ENCODE assay signal across 15 mouse cellular contexts in the genomic region with DNA sequence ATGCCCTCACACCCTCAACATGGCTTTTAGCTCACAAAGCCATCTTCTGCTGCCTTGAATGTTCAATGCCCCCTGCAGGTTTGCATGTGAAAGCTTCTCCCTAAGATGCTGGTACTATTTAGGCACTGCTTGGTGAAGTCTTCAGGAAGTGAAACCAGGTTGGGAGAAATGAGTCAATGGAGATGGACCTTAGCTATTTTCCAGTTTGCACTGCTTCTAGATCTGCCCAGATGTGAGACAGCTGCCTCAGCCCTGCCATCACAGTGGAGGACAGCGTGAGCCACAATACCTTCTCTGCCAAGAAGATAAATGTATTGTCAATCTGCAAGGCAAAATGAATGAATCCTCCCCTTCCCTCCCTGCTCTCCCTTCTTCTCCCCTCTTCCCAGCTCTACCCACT.
DNase-seq lines count a peak whose midpoint lies in the region; ATAC-seq and TF ChIP-seq lines count a peak whose summit lies in the region.
"Had no signal": no experiment of that assay in that cellular context is flagged by ENCODE, and none has a peak within 500 bp of the region (broad histone marks: within the 10 kb centered on the region; RNA-seq: fewer than 3 reads in every experiment).

No protein-coding gene starts in this region.

- peak; percentile 17; the same call in 1 of the 2 replicates for TF ChIP-seq CTCF in liver, postnatal 0 days (IDR thresholded peaks at IDR 0.05; ENCODE audit: low read depth)
- no peak for TF ChIP-seq CTCF in forebrain, postnatal 0 days (IDR thresholded peaks at IDR 0.05; ENCODE audit: low read depth)

- no peak for TF ChIP-seq EP300 in liver, postnatal 0 days (IDR thresholded peaks at IDR 0.05; ENCODE audit: low read depth)

- DNase-seq in heart, postnatal 36 days = no peak
- no peak for DNase-seq in liver, postnatal 0 days
- DNase-seq in liver, embryonic 11.5 days (ENCODE audit: low spot score) = no peak
- DNase-seq in thymus, postnatal 14 days = no peak
- DNase-seq in forebrain, postnatal 0 days = no peak
- DNase-seq: cerebellum, adult 8-10 months; embryo, embryonic 11 days; kidney, postnatal 25 days; liver; right cerebral cortex, postnatal 4 days had no signal

- no peaks in the 10 kb centered on the region for H3K27me3 ChIP-seq in heart, embryonic 11.5 days (ENCODE audit: control insufficient read depth, insufficient read depth, low read length)
- H3K27me3 ChIP-seq in liver, postnatal 0 days (ENCODE audit: insufficient read depth, low read length) = no peaks in the 10 kb centered on the region
- H3K27me3 ChIP-seq in liver, embryonic 11.5 days (replicated peaks; ENCODE audit: control insufficient read depth, insufficient read depth, low read length) = no peaks in the 10 kb centered on the region
- no peaks in the 10 kb centered on the region for H3K27me3 ChIP-seq in forebrain, postnatal 0 days (ENCODE audit: insufficient read depth, low read length)

- no peak overlapping the region for H3K4me2 ChIP-seq in heart, embryonic 11.5 days
- no peak overlapping the region for H3K4me2 ChIP-seq in liver, postnatal 0 days (ENCODE audit: low read depth, low read length)
- no peak overlapping the region for H3K4me2 ChIP-seq in liver, embryonic 11.5 days
- H3K4me2 ChIP-seq in forebrain, postnatal 0 days (ENCODE audit: low read depth) = no peak overlapping the region

- no peak overlapping the region for H3K9ac ChIP-seq in heart, embryonic 11.5 days (ENCODE audit: low read depth, low read length)
- H3K9ac ChIP-seq in liver, postnatal 0 days (replicated peaks) = no peak overlapping the region
- no peak overlapping the region for H3K9ac ChIP-seq in liver, embryonic 11.5 days (ENCODE audit: low read depth, low read length)
- H3K9ac ChIP-seq in forebrain, postnatal 0 days = no peak overlapping the region

- peaks cover 17% of the 10 kb centered on the region for H3K4me1 ChIP-seq in heart, embryonic 11.5 days (ENCODE audit: control insufficient read depth, insufficient read depth, low read length)
- H3K4me1 ChIP-seq in liver, postnatal 0 days (ENCODE audit: insufficient read depth) = peaks cover 3% of the 10 kb centered on the region
- H3K4me1 ChIP-seq in liver, embryonic 11.5 days (replicated peaks; ENCODE audit: control insufficient read depth, insufficient read depth, low read length) = peaks cover 3% of the 10 kb centered on the region; the same call in 1 of the 2 replicates
- H3K4me1 ChIP-seq in forebrain, postnatal 0 days (ENCODE audit: insufficient read depth) = no peaks in the 10 kb centered on the region

- WGBS in heart, embryonic 11.5 days (ENCODE audit: insufficient replicate concordance) = 50% methylated on average over 1 of the region's 1 CpGs
- 85% methylated on average over 1 of the region's 1 CpGs for WGBS in liver, postnatal 0 days (ENCODE audit: insufficient replicate concordance)
- 80% methylated on average over 1 of the region's 1 CpGs for WGBS in liver, embryonic 11.5 days
- WGBS in forebrain, postnatal 0 days = 100% methylated on average over 1 of the region's 1 CpGs

- H3K9me3 ChIP-seq in heart, embryonic 11.5 days (replicated peaks; ENCODE audit: control insufficient read depth, low read length) = no peaks in the 10 kb centered on the region
- no peaks in the 10 kb centered on the region for H3K9me3 ChIP-seq in liver, postnatal 0 days (ENCODE audit: low read length)
- no peaks in the 10 kb centered on the region for H3K9me3 ChIP-seq in liver, embryonic 11.5 days (ENCODE audit: control insufficient read depth, low read length)
- H3K9me3 ChIP-seq in forebrain, postnatal 0 days (ENCODE audit: low read length) = no peaks in the 10 kb centered on the region
- H3K9me3 ChIP-seq: hindbrain, embryonic 10.5 days had no signal

- intact Hi-C loops in heart, postnatal 36 days (cut with DNase I) = loop anchor here (10.0 kb wide), 3 partner anchors 155 to 605 kb away; no protein-coding TSS in a partner anchor

- ATAC-seq in heart, embryonic 11.5 days (replicated peaks; ENCODE audit: insufficient number of reproducible peaks, low FRiP score, low TSS enrichment) = no peak
- ATAC-seq in liver, postnatal 0 days = no peak
- ATAC-seq in liver, embryonic 11.5 days (replicated peaks; ENCODE audit: low FRiP score) = no peak
- ATAC-seq in common myeloid progenitor, adult 5-6 weeks (replicated peaks; ENCODE audit: low read depth, poor library complexity, severe bottlenecking) = 0 out of 2 replicates have a peak, but pooled peaks have one; percentile 22
- ATAC-seq in megakaryocyte progenitor cell, adult 5-6 weeks (replicated peaks; ENCODE audit: poor library complexity) = peak; percentile 55
- no peak for ATAC-seq in forebrain, postnatal 0 days
- ATAC-seq: activated CD4-positive, CD25-positive, alpha-beta regulatory T cell, adult 4 months had no signal

- no peaks in the 10 kb centered on the region for H3K36me3 ChIP-seq in heart, embryonic 11.5 days (ENCODE audit: control insufficient read depth, insufficient read depth, low read length)
- H3K36me3 ChIP-seq in liver, postnatal 0 days (replicated peaks; ENCODE audit: insufficient read depth, low read length) = no peaks in the 10 kb centered on the region
- no peaks in the 10 kb centered on the region for H3K36me3 ChIP-seq in liver, embryonic 11.5 days (ENCODE audit: control insufficient read depth, insufficient read depth, low read length)
- no peaks in the 10 kb centered on the region for H3K36me3 ChIP-seq in forebrain, postnatal 0 days (ENCODE audit: insufficient read depth)
- H3K36me3 ChIP-seq: hindbrain, embryonic 10.5 days had no signal

- peak overlapping the region; percentile 70 for H3K27ac ChIP-seq in heart, embryonic 11.5 days (ENCODE audit: low read depth, low read length)
- H3K27ac ChIP-seq in liver, postnatal 0 days (ENCODE audit: low read depth) = no peak overlapping the region
- no peak overlapping the region for H3K27ac ChIP-seq in liver, embryonic 11.5 days (ENCODE audit: low read depth, low read length)
- H3K27ac ChIP-seq in forebrain, postnatal 0 days (ENCODE audit: low read depth, low read length) = no peak overlapping the region
- H3K27ac ChIP-seq: hindbrain, embryonic 10.5 days had no signal

- no peak overlapping the region for H3K4me3 ChIP-seq in heart, embryonic 11.5 days (ENCODE audit: low read depth, low read length)
- no peak overlapping the region for H3K4me3 ChIP-seq in liver, postnatal 0 days (ENCODE audit: low read depth, low read length)
- no peak overlapping the region for H3K4me3 ChIP-seq in liver, embryonic 11.5 days (ENCODE audit: low read depth, low read length)
- no peak overlapping the region for H3K4me3 ChIP-seq in forebrain, postnatal 0 days (ENCODE audit: low read depth, low read length)
- H3K4me3 ChIP-seq: hindbrain, embryonic 10.5 days had no signal

Comparison
In these comparisons a context has a peak if more than half of its experiments do, and no peak if none do; other contexts are left out.
1. ATAC-seq: peak in common myeloid progenitor, adult 5-6 weeks (single experiment) and megakaryocyte progenitor cell, adult 5-6 weeks (single experiment); none in heart, embryonic 11.5 days (single experiment), liver, postnatal 0 days (single experiment), liver, embryonic 11.5 days (single experiment) and forebrain, postnatal 0 days (single experiment).